Mouse (Mus musculus): ENCODE results near the gene Sos1.

- no peak for TF ChIP-seq GATA1 (IDR thresholded peaks at IDR 0.05; ENCODE audit: borderline replicate concordance, low read length)
- no peak for TF ChIP-seq FLI1 (IDR thresholded peaks at IDR 0.05; ENCODE audit: low read length)
Observed at GRCm38 (mm10) chr17:80360245-80360644, 120.0 kb downstream of the Sos1 start.

Measured in megakaryocyte, embryonic 14.5 days (primary cell).